Mouse (Mus musculus) layer of hippocampus, adult 6 months (tissue): ENCODE data around the gene Adi1. TPM values are rescaled to one million over a fixed set of nuclear protein-coding genes. Genes with fewer than 3 reads are reported as not detected.

ENCODE experiments used
- long read RNA-seq, 2 experiments: library from polyadenylated mRNA; unstranded; transcript quantifications; one replicate each; pipeline ENCODE4 v2.0.0; 2019 to 2020
- microRNA-seq: library from miRNA; unstranded; fragments of <30 nt; microRNA quantifications from one replicate; pipeline ENCODE4 v1.2.0, GENCODE M21; 2020
- polyA plus RNA-seq: library from polyadenylated mRNA; unstranded; fragments of <200 nt; fragmentation: Nextera tagmentation; gene quantifications from 2 replicates; pipeline ENCODE4 v1.2.3, GENCODE M21; 2021

The Adi1 gene
- polyA plus RNA-seq = 65.2 and 74.0 TPM in 2 replicates
- long read RNA-seq, experiment 1, transcript Adi1-201 (4 exons, 1,652 nt) = major isoform, 6 of 8 reads
- long read RNA-seq, experiment 1, partial matches to known transcripts = 1 of 8 reads
- long read RNA-seq, experiment 1, other reads (novel, unspliced or antisense) = 1 of 8 reads
- long read RNA-seq, experiment 2, transcript Adi1-201 (4 exons, 1,652 nt) = major isoform, 45 of 57 reads
- long read RNA-seq, experiment 2, partial matches to known transcripts = 4 of 57 reads
- long read RNA-seq, experiment 2, other reads (novel, unspliced or antisense) = 8 of 57 reads

GRCm38 (mm10) chr12:28675121-28675924 lies at the start of gene Adi1:
TSS of gene Adi1 (plus strand) at chr12:28675231.

DNA sequence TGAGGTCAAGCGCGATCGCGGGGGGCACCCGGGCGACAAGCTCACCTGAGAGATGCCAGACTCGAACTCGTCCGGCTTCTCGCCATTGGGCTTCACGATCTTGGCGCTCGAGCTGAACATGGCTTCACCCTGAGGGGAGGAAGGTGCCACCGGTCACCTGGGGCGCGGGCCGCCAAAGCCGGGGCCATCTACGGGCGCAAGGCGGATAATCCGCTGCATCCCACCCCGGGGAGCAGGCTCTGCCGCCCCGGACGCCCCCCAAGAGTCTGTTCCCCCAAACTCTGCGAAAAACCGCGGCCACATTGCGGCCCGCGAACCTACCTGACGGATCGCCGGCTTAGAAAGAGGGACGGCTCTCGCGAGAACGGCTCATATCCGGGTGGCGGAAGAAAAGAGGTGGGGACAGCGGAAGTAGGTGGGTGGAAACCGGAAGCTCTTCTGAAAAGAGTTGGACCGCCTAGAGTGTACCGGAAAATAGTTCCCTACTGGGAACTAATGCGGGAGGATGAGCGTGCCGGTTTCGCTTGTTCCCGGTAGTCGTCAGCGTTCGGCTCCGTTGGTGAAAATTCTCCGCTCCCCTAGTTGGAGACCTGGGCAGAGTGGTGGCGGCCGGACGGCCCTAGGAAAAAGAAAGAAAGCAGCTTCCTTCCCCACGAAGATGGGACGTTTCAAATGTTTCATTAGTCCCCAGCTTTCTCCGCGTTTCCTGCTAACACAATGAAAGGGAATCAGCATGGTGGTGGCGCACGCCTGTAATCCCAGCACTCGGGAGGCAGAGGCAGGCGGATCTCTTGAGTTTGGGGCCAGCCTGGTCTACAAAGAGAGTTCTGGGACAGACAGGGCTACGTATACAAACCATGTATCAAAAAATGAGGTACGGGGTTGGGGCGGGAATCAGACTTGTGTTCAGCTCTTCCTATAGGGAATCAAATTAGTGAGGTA lies 39.2 kb upstream of the Adi1 start, which contains the start of gene Rps7:
Gene Rps7, minus strand, starts transcription at position 419 of the 942 bp plus-strand sequence.

DNA sequence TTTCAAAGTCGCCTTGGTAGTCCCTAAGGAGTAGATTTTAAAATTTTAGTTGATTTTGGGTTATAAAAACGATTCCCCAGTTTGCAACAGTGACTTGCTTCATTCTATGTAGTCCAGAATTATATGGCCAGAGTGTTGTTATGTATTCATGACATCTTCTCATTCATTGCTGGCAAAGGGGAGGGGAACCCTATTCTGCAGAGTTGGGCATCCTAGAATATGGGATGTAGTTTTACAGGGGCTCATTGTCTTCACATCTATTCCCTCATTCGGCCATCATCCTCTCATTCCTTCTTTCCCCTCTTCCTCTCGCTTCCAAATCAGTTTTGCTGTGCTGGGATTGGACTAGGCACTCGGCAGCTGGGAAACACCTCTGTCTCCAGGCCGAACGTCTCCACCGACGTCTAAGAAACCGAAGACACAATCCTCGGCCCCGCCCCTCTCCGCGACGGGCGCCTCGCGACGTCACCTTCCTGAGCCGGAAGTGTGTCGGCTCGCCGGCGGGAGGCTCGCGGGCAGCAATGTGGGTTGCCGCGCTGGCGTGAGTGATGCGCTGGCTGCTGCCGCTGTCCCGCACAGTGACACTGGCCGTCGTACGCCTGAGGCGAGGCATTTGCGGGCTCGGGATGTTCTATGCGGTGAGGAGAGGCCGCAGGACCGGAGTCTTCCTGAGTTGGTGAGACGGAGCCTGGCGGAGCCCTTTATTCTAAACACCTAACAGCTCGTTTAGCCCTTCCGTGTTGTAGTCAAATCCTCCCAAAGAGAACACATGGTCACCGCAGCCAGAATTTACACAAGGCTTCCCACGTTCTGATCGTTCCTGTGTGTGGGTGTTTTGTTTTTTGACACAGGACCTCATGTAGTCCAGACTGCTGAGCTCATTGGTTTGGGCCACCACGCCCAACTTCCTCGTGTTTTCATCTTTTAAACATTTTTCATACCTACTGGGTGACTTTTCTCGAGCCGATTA lies 25.6 kb upstream of the Adi1 start, which contains the start of gene Rnaseh1:
Gene Rnaseh1, plus strand, starts transcription at position 462 of the 970 bp plus-strand sequence.

Small RNA genes lying within 50 kb of the gene (microRNA-seq; reads per million reads assigned to microRNA genes)
- gene Mir6937 = not detected

Other genes with a start within 250 kb of the Adi1 start
- not detected in 2 replicates for gene Dcdc2c, start 122.8 kb upstream of the Adi1 start, polyA plus RNA-seq
- gene Allc, start 92.7 kb upstream of the Adi1 start, polyA plus RNA-seq = 0.13 and 0.20 TPM in 2 replicates
- 0.59 and 1.0 TPM in 2 replicates for gene Colec11, start 51.9 kb upstream of the Adi1 start, polyA plus RNA-seq
- 1,199 and 1,324 TPM in 2 replicates for gene Rps7, start 39.3 kb upstream of the Adi1 start, polyA plus RNA-seq
- 9.1 and 12.3 TPM in 2 replicates for gene Rnaseh1, start 25.6 kb upstream of the Adi1 start, polyA plus RNA-seq
- gene Trappc12, start 75.2 kb downstream of the Adi1 start, polyA plus RNA-seq = 36.6 and 37.7 TPM in 2 replicates
- 66.0 and 69.0 TPM in 2 replicates for gene Eipr1, start 76.6 kb downstream of the Adi1 start, polyA plus RNA-seq